Mouse (Mus musculus) G1E (cell line): ENCODE measurements at regions not wholly inside any gene's neighbourhood (a gene's known extent, or its start where the extent isn't known, plus 50 kb on each side); places are given as distances from the start of the nearest gene placed in this dataset.

Experiments
- ATAC-seq: 2 replicates; pipeline ENCODE4 v1.8.0; 2016; ENCODE audit warnings: mild to moderate bottlenecking; ENCODE audit not compliant: insufficient number of reproducible peaks, poor library complexity, low FRiP score, severe bottlenecking; ENCODE audit errors: extremely low read depth
- DNase-seq: peaks from one replicate; pipeline ENCODE4 v3.0.0; 2012; ENCODE audit warnings: low spot score
- H3K27me3 ChIP-seq: 2 replicates; pipeline ENCODE4 v1.6.1; 2012; ENCODE audit warnings: mild to moderate bottlenecking, low read length, inconsistent platforms; ENCODE audit not compliant: insufficient read depth
- H3K36me3 ChIP-seq: replicated peaks from 2 replicates; pipeline ENCODE3; 2012; ENCODE audit warnings: mild to moderate bottlenecking, inconsistent platforms
- H3K4me1 ChIP-seq: 2 replicates; pipeline ENCODE4 v1.6.1; 2012; ENCODE audit warnings: low read depth, low read length, inconsistent platforms, mixed read lengths; ENCODE audit not compliant: insufficient read depth
- H3K4me3 ChIP-seq: 2 replicates; pipeline ENCODE4 v1.5.1; 2012; ENCODE audit warnings: low read depth, mild to moderate bottlenecking, inconsistent platforms, low read length, moderate library complexity, mixed read lengths
- H3K9me3 ChIP-seq: replicated peaks from 2 replicates; pipeline ENCODE4 v1.6.1; 2012; ENCODE audit warnings: inconsistent platforms
- CTCF ChIP-seq: IDR thresholded peaks from 2 replicates; pipeline ENCODE4 v1.5.1; 2012; ENCODE audit warnings: low read depth, low read length, inconsistent platforms, mixed read lengths
- GATA1 ChIP-seq: IDR thresholded peaks from 2 replicates; pipeline ENCODE4 v1.6.1; 2012; ENCODE audit warnings: borderline replicate concordance, low read length, inconsistent platforms, mixed read lengths
- GATA2 ChIP-seq: IDR thresholded peaks from 2 replicates; pipeline ENCODE4 v1.6.1; 2012; ENCODE audit warnings: low read depth, low read length, inconsistent platforms, borderline replicate concordance
- POLR2AphosphoS5 ChIP-seq: IDR thresholded peaks from 2 replicates; pipeline ENCODE4 v1.6.1; 2012; ENCODE audit warnings: low read depth, low read length, inconsistent platforms; ENCODE audit not compliant: insufficient replicate concordance
- TAL1 ChIP-seq: conservative IDR thresholded peaks from 2 replicates; pipeline ENCODE4 v1.6.1; 2012; ENCODE audit warnings: low read depth, low read length, inconsistent platforms, mixed read lengths

- ATAC-seq (no peak), DNase-seq (no peak)
- H3K4me3 ChIP-seq: no peak overlapping the region
- H3K9me3 ChIP-seq: peaks cover 10% of the 10 kb centered on the region
- no peaks in the 10 kb centered on the region for H3K4me1 ChIP-seq
- H3K36me3 ChIP-seq: no peaks in the 10 kb centered on the region
- no peaks in the 10 kb centered on the region for H3K27me3 ChIP-seq
- TF ChIP-seq CTCF: no peak
- TF ChIP-seq GATA1: no peak
- no peak for TF ChIP-seq POLR2AphosphoS5
- no peak for TF ChIP-seq GATA2
- no peak for TF ChIP-seq TAL1
Measured at GRCm38 (mm10) chr1:30716346-30716745, 157.4 kb downstream of the Phf3 start.

- TF ChIP-seq CTCF: no peak
- TF ChIP-seq GATA2: no peak
- no peak for TF ChIP-seq GATA1
- TF ChIP-seq TAL1: no peak
- no peak for TF ChIP-seq POLR2AphosphoS5
- Histone ChIP-seq H3K4me1 (no peaks in the 10 kb centered on the region), H3K9me3 (no peaks in the 10 kb centered on the region), H3K4me3 (no peak overlapping the region), H3K36me3 (no peaks in the 10 kb centered on the region), H3K27me3 (no peaks in the 10 kb centered on the region)
- ATAC-seq (no peak), DNase-seq (no peak)
Measured at GRCm38 (mm10) chr1:30701116-30701515, 172.6 kb downstream of the Phf3 start.

- TF ChIP-seq TAL1 (no peak), GATA1 (no peak), CTCF (no peak), POLR2AphosphoS5 (no peak), GATA2 (no peak)
- H3K4me3 ChIP-seq: no peak overlapping the region
- no peaks in the 10 kb centered on the region for H3K36me3 ChIP-seq
- H3K4me1 ChIP-seq: no peaks in the 10 kb centered on the region
- no peaks in the 10 kb centered on the region for H3K27me3 ChIP-seq
- ATAC-seq (no peak), DNase-seq (no peak)
- no peaks in the 10 kb centered on the region for H3K9me3 ChIP-seq
Measured at GRCm38 (mm10) chr1:30700399-30701081, 173.2 kb downstream of the Phf3 start.

- TF ChIP-seq POLR2AphosphoS5 (no peak), GATA1 (no peak), TAL1 (no peak), GATA2 (no peak), CTCF (no peak)
- Histone ChIP-seq H3K27me3 (no peaks in the 10 kb centered on the region), H3K9me3 (no peaks in the 10 kb centered on the region), H3K36me3 (no peaks in the 10 kb centered on the region), H3K4me3 (no peak overlapping the region), H3K4me1 (no peaks in the 10 kb centered on the region)
- no peak for DNase-seq
- ATAC-seq: no peak
Measured at GRCm38 (mm10) chr1:30696342-30696741, 177.4 kb downstream of the Phf3 start.

DNA sequence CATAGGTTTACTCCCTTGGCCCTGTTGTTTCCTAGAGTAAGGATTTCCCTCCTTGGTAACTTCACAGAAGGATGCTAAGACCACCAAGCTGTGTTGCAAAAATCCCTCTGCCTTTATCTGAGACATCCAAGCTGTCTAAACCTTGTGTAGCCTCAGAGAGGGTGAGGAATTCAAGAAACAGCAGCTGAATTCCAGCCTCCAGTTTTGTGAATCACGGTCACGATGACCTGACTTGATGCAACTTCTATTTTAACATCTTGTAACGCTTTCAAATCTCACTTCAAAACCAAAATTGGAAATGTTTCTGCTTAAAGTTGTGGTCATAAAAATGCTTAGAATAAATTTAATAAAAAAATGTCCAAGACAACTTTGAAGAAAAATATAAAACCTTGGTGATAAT lies 188.4 kb downstream of the Phf3 start:
- DNase-seq (no peak), ATAC-seq (no peak)
- H3K4me3 ChIP-seq: no peak overlapping the region
- H3K9me3 ChIP-seq: no peaks in the 10 kb centered on the region
- H3K27me3 ChIP-seq: no peaks in the 10 kb centered on the region
- H3K36me3 ChIP-seq: no peaks in the 10 kb centered on the region
- no peak for TF ChIP-seq TAL1
- no peak for TF ChIP-seq GATA1
- H3K4me1 ChIP-seq: no peaks in the 10 kb centered on the region

DNA sequence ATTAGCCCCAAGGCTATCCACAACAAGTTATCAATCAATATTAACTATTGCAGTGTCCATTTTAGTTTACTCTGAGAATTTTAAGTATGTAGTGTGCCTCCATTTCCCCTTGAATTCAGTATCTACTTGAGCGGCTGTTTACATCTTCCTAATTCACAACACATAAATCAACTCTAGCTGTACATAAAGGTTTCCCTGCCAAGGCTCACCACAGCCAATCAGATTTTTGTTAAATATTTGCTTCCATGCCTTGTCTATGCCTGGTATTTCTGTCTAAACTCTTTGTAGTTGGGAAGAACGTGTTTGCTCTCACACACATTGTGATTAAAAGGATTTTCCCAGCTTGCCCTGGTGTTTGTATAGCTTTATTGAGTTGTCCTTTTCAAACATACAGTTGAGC lies 189.8 kb downstream of the Phf3 start:
- ATAC-seq: no peak
- H3K27me3 ChIP-seq: no peaks in the 10 kb centered on the region
- no peak overlapping the region for H3K4me3 ChIP-seq
- TF ChIP-seq CTCF (no peak), POLR2AphosphoS5 (no peak), GATA1 (no peak), GATA2 (no peak)
- H3K4me1 ChIP-seq: no peaks in the 10 kb centered on the region
- H3K9me3 ChIP-seq: no peaks in the 10 kb centered on the region
- no peaks in the 10 kb centered on the region for H3K36me3 ChIP-seq
- DNase-seq: no peak

- ATAC-seq (no peak), DNase-seq (no peak)
- no peaks in the 10 kb centered on the region for H3K4me1 ChIP-seq
- no peak overlapping the region for H3K4me3 ChIP-seq
- no peaks in the 10 kb centered on the region for H3K27me3 ChIP-seq
- H3K36me3 ChIP-seq: no peaks in the 10 kb centered on the region
- TF ChIP-seq GATA2: no peak
- H3K9me3 ChIP-seq: no peaks in the 10 kb centered on the region
Measured at GRCm38 (mm10) chr1:30639807-30640206, 233.9 kb downstream of the Phf3 start.
